Mouse (Mus musculus): ENCODE measurements around the gene Rbm46. TPM values are rescaled to one million over a fixed set of nuclear protein-coding genes. Genes with fewer than 3 reads are reported as not detected.

Gene Rbm46
- polyA plus RNA-seq, 1 experiment from 2014 or later: 4.1 TPM

Other genes starting within 250 kb of the Rbm46 start
- 0.14 TPM in 1 of 2 replicates, not detected in the other for gene Lrat, start 27.5 kb upstream of the Rbm46 start, polyA plus RNA-seq (2015; fragmentation: Nextera tagmentation; extraction: Ambion mirVana)
- 16.7 TPM in 1 of 2 replicates, not detected in the other for gene Fgg, start 131.2 kb upstream of the Rbm46 start, polyA plus RNA-seq (2015; fragmentation: Nextera tagmentation; extraction: Ambion mirVana)
- gene Fga, start 149.6 kb upstream of the Rbm46 start, polyA plus RNA-seq (2015; fragmentation: Nextera tagmentation; extraction: Ambion mirVana): 12.2 TPM in 1 of 2 replicates, not detected in the other
- 6.0 TPM in 1 of 2 replicates, not detected in the other for gene Fgb, start 173.4 kb upstream of the Rbm46 start, polyA plus RNA-seq (2015; fragmentation: Nextera tagmentation; extraction: Ambion mirVana)
- 110 and 111 TPM in 2 replicates for gene Plrg1, start 179.0 kb upstream of the Rbm46 start, polyA plus RNA-seq (2015; fragmentation: Nextera tagmentation; extraction: Ambion mirVana)